Mouse (Mus musculus): Measurements from ENCODE around the gene Nfkbib. TPM values are rescaled to one million over a fixed set of nuclear protein-coding genes. Genes with fewer than 3 reads are reported as not detected.

The Nfkbib gene
- polyA plus RNA-seq, 1 experiment from 2014 or later: 57.6 TPM

- H3K36me3 ChIP-seq (replicated peaks): peaks cover 64% of the 10 kb centered on the region
- peaks cover 23% of the 10 kb centered on the region for H3K4me1 ChIP-seq
- no peaks in the 10 kb centered on the region for H3K9me3 ChIP-seq
- no peaks in the 10 kb centered on the region for H3K27me3 ChIP-seq (ENCODE audit: poor library complexity, severe bottlenecking)
- WGBS: under 1% methylated on average over 39 of the region's 39 CpGs
- peak within 1 kb of the TSS; percentile 96 for H3K27ac ChIP-seq
- H3K4me3 ChIP-seq: peak within 1 kb of the TSS; percentile 80
- DNase-seq (ENCODE audit: extremely low spot score, low spot score): peak; percentile 97
These were observed 25.4 kb downstream of the Nfkbib start, which contains the start of the genes Mrps12 and Sars2 for GRCm38 (mm10) chr7:28741709-28742438. Gene Mrps12, minus strand, starts transcription at chr7:28741820. Gene Sars2, plus strand, starts transcription at chr7:28741992.

DNA sequence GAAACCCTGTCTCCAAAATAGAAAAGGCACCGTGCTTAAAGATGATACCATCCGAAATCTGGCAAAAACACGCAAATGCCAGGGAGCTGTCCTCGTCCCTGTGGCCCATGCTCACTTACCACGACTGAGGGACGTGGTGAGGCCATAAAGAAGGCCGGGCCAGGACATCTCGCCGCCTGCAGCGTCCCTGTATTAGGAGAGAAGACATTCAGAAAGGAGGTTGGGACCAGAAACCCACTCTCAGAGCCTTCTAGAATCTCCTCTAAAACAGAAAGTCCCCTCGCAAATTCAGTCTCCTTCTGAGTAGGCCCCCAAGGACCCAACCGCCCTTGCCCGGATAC is 26.0 kb downstream of the Nfkbib start:
- no peak for DNase-seq (ENCODE audit: extremely low spot score, low spot score)
- H3K36me3 ChIP-seq (replicated peaks): peaks cover 64% of the 10 kb centered on the region
- WGBS: 2% methylated on average over 13 of the region's 13 CpGs

DNA sequence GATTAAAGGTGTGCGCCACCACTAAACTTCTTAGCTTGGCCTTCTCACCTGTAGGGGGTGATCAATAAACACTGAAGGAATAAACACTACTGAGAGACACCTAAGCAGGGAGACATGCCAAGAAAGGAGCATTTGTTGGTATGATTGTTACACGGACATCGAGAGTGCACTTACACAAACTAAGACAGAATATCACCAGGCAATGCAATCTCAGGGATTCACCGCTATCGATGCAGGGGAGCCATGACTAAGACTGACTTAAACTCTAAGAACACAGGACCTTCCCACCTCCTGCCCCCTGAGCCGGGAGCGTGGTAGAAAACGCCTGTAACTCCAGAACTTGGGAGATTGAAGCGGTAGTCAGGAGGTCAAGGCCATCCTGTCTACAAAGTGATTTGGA is 26.4 kb downstream of the Nfkbib start:
- Histone ChIP-seq H3K27ac (peak overlapping the region; percentile 96), H3K9me3 (no peaks in the 10 kb centered on the region), H3K4me1 (peaks cover 23% of the 10 kb centered on the region), H3K36me3 (replicated peaks) (peaks cover 64% of the 10 kb centered on the region), H3K27me3 (ENCODE audit: poor library complexity, severe bottlenecking) (no peaks in the 10 kb centered on the region), H3K4me3 (peak overlapping the region; percentile 80)
- no peak for DNase-seq (ENCODE audit: extremely low spot score, low spot score)
- 46% methylated on average over 9 of the region's 9 CpGs for WGBS

More for the DNA sequence above, 26.0 kb downstream of the Nfkbib start:
- Histone ChIP-seq H3K4me1 (peaks cover 23% of the 10 kb centered on the region), H3K27me3 (ENCODE audit: poor library complexity, severe bottlenecking) (no peaks in the 10 kb centered on the region), H3K9me3 (no peaks in the 10 kb centered on the region), H3K27ac (peak overlapping the region; percentile 96), H3K4me3 (peak overlapping the region; percentile 80)

DNA sequence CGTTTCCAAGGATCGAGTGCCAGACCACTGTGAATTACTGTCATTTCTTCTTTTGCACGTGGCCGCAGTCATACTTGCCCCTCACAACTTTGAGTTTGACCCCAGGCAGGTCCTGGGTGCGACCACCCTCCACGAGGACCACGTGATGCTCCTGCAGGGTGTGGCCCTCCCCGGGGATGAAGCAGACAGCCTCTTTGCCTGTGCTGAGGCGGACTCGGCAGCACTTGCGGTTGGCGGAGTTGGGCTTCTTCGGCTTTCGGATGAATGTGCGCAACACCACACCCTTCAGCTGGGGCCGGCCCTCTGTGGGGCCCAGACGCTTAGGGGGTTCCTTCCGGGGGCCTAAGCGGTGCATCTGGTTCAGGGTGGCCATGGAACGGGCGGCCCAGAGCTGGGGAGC is 27.5 kb downstream of the Nfkbib start:
- H3K9me3 ChIP-seq: no peaks in the 10 kb centered on the region
- H3K27me3 ChIP-seq (ENCODE audit: poor library complexity, severe bottlenecking): no peaks in the 10 kb centered on the region
- H3K4me3 ChIP-seq: 0 out of 2 replicates have a peak overlapping the region, but pooled peaks have one; percentile 12
- 94% methylated on average over 21 of the region's 21 CpGs for WGBS
- peaks cover 23% of the 10 kb centered on the region for H3K4me1 ChIP-seq
- peaks cover 64% of the 10 kb centered on the region for H3K36me3 ChIP-seq (replicated peaks)
- H3K27ac ChIP-seq: no peak overlapping the region
- no peak for DNase-seq (ENCODE audit: extremely low spot score, low spot score)

DNA sequence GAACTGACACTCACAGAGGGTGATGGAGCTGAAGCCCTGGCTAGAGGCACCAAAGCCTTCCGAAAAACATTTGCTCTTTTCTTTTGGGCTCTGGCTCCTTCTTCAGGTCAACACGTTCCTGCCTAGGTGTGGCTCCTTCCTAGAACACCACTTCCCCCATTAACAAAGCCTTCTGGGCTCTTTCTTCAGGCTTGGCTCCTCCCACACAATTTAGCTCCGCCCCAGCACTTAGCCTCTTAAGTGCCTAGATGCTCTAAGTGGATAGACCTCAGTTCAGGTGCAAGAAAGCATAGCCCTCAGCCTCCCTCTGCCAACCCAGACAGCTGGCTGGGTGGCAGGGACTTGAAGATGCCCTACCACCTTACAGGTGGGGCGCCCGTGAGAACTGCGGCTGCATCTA is 31.6 kb downstream of the Nfkbib start:
- no peak for DNase-seq (ENCODE audit: extremely low spot score, low spot score)
- H3K36me3 ChIP-seq (replicated peaks): peaks cover 63% of the 10 kb centered on the region
- peaks cover 24% of the 10 kb centered on the region for H3K4me1 ChIP-seq
- 85% methylated on average over 6 of the region's 6 CpGs for WGBS
- peaks cover 17% of the 10 kb centered on the region for H3K27me3 ChIP-seq (ENCODE audit: poor library complexity, severe bottlenecking)
- H3K4me3 ChIP-seq: no peak overlapping the region
- peaks cover 12% of the 10 kb centered on the region for H3K9me3 ChIP-seq
- H3K27ac ChIP-seq: no peak overlapping the region

- 5% methylated on average over 11 of the region's 11 CpGs for WGBS
- peak overlapping the region; percentile 75 for H3K27ac ChIP-seq
These were observed 34.1 kb downstream of the Nfkbib start for GRCm38 (mm10) chr7:28733211-28733610.

DNA sequence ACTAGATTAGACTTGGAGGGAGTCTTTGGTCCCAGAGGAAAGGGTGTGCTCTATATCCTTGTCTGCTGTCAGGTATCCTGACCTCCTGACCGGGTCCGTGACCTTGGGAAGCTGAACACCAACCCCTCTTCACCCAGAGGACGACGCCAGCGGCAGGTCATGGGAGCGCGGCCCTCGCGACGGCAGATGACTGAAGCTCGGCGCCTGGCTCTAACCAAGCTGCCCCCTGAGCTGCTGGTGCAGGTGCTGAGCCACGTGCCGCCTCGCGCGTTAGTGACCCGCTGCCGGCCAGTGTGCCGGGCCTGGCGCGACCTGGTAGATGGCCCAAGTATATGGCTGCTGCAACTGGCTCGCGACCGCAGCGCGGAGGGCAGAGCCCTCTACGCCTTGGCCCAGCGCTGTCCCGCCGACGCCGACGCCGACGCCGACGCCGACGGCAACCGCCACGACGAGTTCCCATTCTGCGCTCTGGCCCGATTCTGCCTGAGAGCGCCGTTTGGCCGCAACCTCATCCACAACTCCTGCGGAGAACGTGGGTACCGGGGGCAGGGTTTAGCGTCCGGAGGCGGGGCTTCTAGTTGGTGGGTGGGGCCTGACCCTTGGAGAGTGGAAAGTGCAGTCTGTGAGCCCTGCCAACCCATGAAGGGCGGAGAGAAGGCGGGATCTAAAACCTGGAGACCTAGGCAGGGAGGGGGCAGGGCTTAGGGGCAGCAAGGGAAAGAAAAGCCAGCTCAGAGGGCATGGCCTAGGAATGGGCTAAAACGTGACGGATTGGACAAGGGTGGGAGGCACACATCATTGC is 34.8 kb downstream of the Nfkbib start:
- peak overlapping the region; percentile 61 for H3K4me3 ChIP-seq
- H3K36me3 ChIP-seq (replicated peaks): peaks cover 35% of the 10 kb centered on the region
- WGBS: 3% methylated on average over 58 of the region's 58 CpGs
- H3K9me3 ChIP-seq: peaks cover 12% of the 10 kb centered on the region
- H3K27me3 ChIP-seq (ENCODE audit: poor library complexity, severe bottlenecking): peaks cover 17% of the 10 kb centered on the region
- peaks cover 19% of the 10 kb centered on the region for H3K4me1 ChIP-seq
- peak; percentile 87 for DNase-seq (ENCODE audit: extremely low spot score, low spot score)
- peak overlapping the region; percentile 75 for H3K27ac ChIP-seq

More at GRCm38 (mm10) chr7:28733211-28733610, 34.1 kb downstream of the Nfkbib start:
- H3K4me3 ChIP-seq: peak overlapping the region; percentile 61
- H3K4me1 ChIP-seq: peaks cover 19% of the 10 kb centered on the region
- DNase-seq (ENCODE audit: extremely low spot score, low spot score): no peak
- peaks cover 42% of the 10 kb centered on the region for H3K36me3 ChIP-seq (replicated peaks)
- peaks cover 12% of the 10 kb centered on the region for H3K9me3 ChIP-seq
- H3K27me3 ChIP-seq (ENCODE audit: poor library complexity, severe bottlenecking): peaks cover 17% of the 10 kb centered on the region

DNA sequence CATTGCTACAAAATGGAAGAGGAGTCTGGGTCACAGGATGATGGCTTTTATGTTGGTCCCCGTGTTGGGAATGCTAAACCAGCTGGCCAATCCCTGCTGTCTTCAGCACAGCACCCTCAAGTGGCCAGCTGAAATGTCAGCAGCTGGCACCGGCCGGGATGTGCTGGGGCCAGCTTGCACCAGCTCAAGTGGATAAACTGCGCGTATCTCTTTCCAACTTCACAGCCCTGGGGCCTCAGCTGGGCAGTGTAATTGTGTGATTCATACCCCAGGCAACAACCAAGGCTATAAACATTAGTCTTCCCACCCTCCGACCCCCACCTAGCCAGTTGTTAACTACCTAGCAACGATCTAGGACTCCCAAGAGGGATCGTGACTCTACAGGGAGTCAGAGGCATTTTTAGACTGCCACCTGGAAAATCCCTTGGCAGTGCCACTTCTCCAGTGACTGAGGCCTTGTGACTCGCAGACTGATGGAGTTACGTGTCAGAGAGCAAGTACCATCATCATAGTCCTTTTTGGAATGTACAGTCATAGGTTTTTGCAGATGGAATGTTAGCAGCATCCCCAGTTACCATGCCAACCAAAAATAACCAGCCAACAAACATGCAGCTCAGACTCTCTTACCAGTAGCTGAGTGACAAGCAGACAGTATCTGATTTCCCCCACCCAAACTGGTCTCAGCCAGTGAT is 39.5 kb downstream of the Nfkbib start:
- peaks cover 18% of the 10 kb centered on the region for H3K36me3 ChIP-seq (replicated peaks)
- DNase-seq (ENCODE audit: extremely low spot score, low spot score): no peak
- no peak overlapping the region for H3K27ac ChIP-seq
- peaks cover 12% of the 10 kb centered on the region for H3K9me3 ChIP-seq
- H3K27me3 ChIP-seq (ENCODE audit: poor library complexity, severe bottlenecking): peaks cover 17% of the 10 kb centered on the region
- no peak overlapping the region for H3K4me3 ChIP-seq
- peaks cover 10% of the 10 kb centered on the region for H3K4me1 ChIP-seq
- WGBS: 64% methylated on average over 10 of the region's 10 CpGs

GRCm38 (mm10) chr7:28726600-28726999 is 40.7 kb downstream of the Nfkbib start:
- Histone ChIP-seq H3K27me3 (ENCODE audit: poor library complexity, severe bottlenecking) (peaks cover 6% of the 10 kb centered on the region), H3K4me3 (peak overlapping the region; percentile 11; the same call in 1 of the 2 replicates), H3K27ac (no peak overlapping the region), H3K4me1 (0 out of 2 replicates have a peak, but pooled peaks cover 3% of the 10 kb centered on the region), H3K36me3 (replicated peaks) (peaks cover 15% of the 10 kb centered on the region), H3K9me3 (peaks cover 9% of the 10 kb centered on the region)
- 11% methylated on average over 14 of the region's 14 CpGs for WGBS
- DNase-seq (ENCODE audit: extremely low spot score, low spot score): peak; percentile 78

DNA sequence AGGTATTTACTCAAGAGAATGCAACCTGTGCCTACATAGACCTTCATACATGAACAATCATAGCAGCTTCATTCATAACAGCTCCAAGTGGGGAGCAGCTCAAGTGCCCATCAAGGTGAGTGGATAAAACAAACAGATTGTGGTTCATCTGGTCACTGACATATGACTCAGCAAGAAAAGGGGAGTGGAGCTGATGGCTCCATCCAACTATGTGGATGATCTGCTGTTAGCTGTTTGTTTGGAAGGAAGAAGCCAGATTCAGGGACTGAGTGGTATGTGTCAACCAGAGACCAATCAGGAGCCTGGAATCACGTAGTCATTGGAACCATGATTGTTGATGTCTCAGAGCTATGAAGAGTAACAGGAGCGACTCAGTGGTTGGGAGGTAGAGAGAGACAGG is 42.7 kb downstream of the Nfkbib start:
- Histone ChIP-seq H3K36me3 (replicated peaks) (peaks cover 9% of the 10 kb centered on the region), H3K4me3 (no peak overlapping the region), H3K4me1 (0 out of 2 replicates have a peak, but pooled peaks cover 3% of the 10 kb centered on the region), H3K27ac (no peak overlapping the region), H3K9me3 (no peaks in the 10 kb centered on the region), H3K27me3 (ENCODE audit: poor library complexity, severe bottlenecking) (no peaks in the 10 kb centered on the region)
- WGBS: 93% methylated on average over 2 of the region's 2 CpGs
- DNase-seq (ENCODE audit: extremely low spot score, low spot score): no peak

DNA sequence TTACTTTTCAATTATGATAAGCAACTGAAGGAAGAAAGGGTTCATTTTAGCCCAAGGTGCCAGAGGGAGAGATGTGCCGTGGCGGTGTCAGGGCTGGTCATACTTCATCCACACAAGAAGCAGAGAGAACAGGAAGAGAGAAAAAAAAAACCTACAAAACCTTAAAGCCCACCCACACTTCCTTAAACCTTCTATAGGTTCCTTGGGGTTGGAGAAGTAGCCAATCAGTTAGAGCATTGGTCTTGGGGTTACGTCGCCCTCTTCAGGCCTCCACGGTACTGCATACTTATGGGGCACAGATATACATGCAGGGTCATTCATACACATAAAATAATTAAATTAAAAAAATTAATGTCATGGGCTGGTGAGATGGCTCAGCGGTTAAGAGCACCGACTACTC is 45.2 kb downstream of the Nfkbib start:
- no peak for DNase-seq (ENCODE audit: extremely low spot score, low spot score)
- peaks cover 9% of the 10 kb centered on the region for H3K4me1 ChIP-seq
- no peaks in the 10 kb centered on the region for H3K27me3 ChIP-seq (ENCODE audit: poor library complexity, severe bottlenecking)
- WGBS: 94% methylated on average over 7 of the region's 7 CpGs
- no peaks in the 10 kb centered on the region for H3K9me3 ChIP-seq
- peaks cover 9% of the 10 kb centered on the region for H3K36me3 ChIP-seq (replicated peaks)
- H3K27ac ChIP-seq: no peak overlapping the region
- no peak overlapping the region for H3K4me3 ChIP-seq

DNA sequence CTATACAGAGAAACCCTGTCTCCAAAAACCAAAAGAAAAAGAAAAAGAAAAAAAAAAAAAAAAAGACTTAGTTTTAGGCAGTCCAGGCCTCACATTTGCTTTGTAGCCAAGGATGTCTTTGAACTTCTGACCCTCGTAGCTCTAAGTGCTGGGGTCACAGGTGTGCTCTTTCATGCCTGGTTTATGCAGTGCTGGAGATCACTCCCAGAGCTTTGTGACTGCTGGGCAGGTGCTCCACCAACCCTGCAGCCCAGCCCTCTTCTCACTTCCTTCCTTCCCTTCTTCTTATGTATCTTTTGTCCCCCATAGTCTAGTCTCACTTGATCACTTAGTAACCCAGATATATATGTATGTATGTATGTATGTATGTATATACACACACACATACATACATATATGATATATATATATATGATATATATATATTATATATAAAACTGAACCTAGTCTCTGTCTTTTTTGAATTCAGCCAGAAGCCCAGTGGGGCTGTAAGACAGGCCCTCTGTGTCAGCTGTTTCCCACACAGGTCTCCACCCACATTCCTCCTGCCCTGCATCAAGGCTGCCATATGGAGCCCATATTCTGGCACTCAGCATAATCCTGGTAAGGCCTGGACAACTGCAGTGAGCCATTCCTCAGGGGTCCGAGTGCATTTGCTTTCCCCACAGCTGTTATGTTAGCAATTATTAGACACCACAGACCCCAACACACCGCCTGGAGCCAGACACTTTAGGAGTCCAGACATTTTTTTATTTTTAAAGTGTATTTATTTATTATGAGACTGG is 46.4 kb downstream of the Nfkbib start:
- WGBS: 82% methylated on average over 3 of the region's 3 CpGs
- H3K27me3 ChIP-seq (ENCODE audit: poor library complexity, severe bottlenecking): peaks cover 3% of the 10 kb centered on the region
- H3K27ac ChIP-seq: no peak overlapping the region
- no peaks in the 10 kb centered on the region for H3K9me3 ChIP-seq
- peaks cover 9% of the 10 kb centered on the region for H3K36me3 ChIP-seq (replicated peaks)
- peaks cover 18% of the 10 kb centered on the region for H3K4me1 ChIP-seq
- H3K4me3 ChIP-seq: no peak overlapping the region
- DNase-seq (ENCODE audit: extremely low spot score, low spot score): no peak

Data from forebrain, embryonic 10.5 days (tissue).